Mouse (Mus musculus): ENCODE measurements around the gene Tssk6. TPM values are rescaled to one million over a fixed set of nuclear protein-coding genes. Genes with fewer than 3 reads are reported as not detected.

Gene Tssk6
- polyA plus RNA-seq, 1 experiment from 2014 or later: 3.8 TPM

- 89% methylated on average over 2 of the region's 2 CpGs for WGBS
- H3K9ac ChIP-seq (ENCODE audit: low read depth, low read length): 0 out of 2 replicates have a peak overlapping the region, but pooled peaks have one; percentile 27
- H3K4me2 ChIP-seq (ENCODE audit: low read length): no peak overlapping the region
- 0 out of 2 replicates have a peak, but pooled peaks cover 3% of the 10 kb centered on the region for H3K36me3 ChIP-seq (ENCODE audit: insufficient read depth, low read length)
- no peak for TF ChIP-seq CTCF (IDR thresholded peaks at IDR 0.05; ENCODE audit: low read depth)
- H3K27ac ChIP-seq: no peak overlapping the region
- ATAC-seq (replicated peaks; ENCODE audit: low FRiP score, low read depth) (no peak), DNase-seq (ENCODE audit: low spot score) (no peak)
- peaks cover 5% of the 10 kb centered on the region; the same call in 1 of the 2 replicates for H3K4me1 ChIP-seq (replicated peaks; ENCODE audit: insufficient read depth, low read length)
- H3K27me3 ChIP-seq (ENCODE audit: insufficient read depth, low read length): no peaks in the 10 kb centered on the region
- H3K4me3 ChIP-seq (replicated peaks; ENCODE audit: low read depth, low read length): no peak overlapping the region
- H3K9me3 ChIP-seq (replicated peaks; ENCODE audit: low read length): no peaks in the 10 kb centered on the region
These were observed 2.1 kb upstream of the Tssk6 start for GRCm38 (mm10) chr8:69899876-69900275.

- 19% methylated on average over 12 of the region's 12 CpGs for WGBS
- H3K9me3 ChIP-seq (replicated peaks; ENCODE audit: low read length): no peaks in the 10 kb centered on the region
- peak overlapping the region; percentile 84 for H3K4me2 ChIP-seq (ENCODE audit: low read length)
- H3K9ac ChIP-seq (ENCODE audit: low read depth, low read length): peak overlapping the region; percentile 68
- DNase-seq (ENCODE audit: low spot score) (no peak), ATAC-seq (replicated peaks; ENCODE audit: low FRiP score, low read depth) (no peak)
- H3K4me1 ChIP-seq (replicated peaks; ENCODE audit: insufficient read depth, low read length): peaks cover 5% of the 10 kb centered on the region; the same call in 1 of the 2 replicates
- H3K4me3 ChIP-seq (replicated peaks; ENCODE audit: low read depth, low read length): peak overlapping the region; percentile 55
- H3K27ac ChIP-seq: peak overlapping the region; percentile 85
- no peaks in the 10 kb centered on the region for H3K27me3 ChIP-seq (ENCODE audit: insufficient read depth, low read length)
- H3K36me3 ChIP-seq (ENCODE audit: insufficient read depth, low read length): 0 out of 2 replicates have a peak, but pooled peaks cover 3% of the 10 kb centered on the region
- TF ChIP-seq CTCF (IDR thresholded peaks at IDR 0.05; ENCODE audit: low read depth): no peak
These were observed 1.0 kb upstream of the Tssk6 start for GRCm38 (mm10) chr8:69900895-69901451.

- Histone ChIP-seq H3K4me1 (replicated peaks; ENCODE audit: insufficient read depth, low read length) (peaks cover 5% of the 10 kb centered on the region; the same call in 1 of the 2 replicates), H3K27ac (peak overlapping the region; percentile 85)
These were observed 361 bp upstream of the Tssk6 start for GRCm38 (mm10) chr8:69901484-69902162.

GRCm38 (mm10) chr8:69903063-69903542, 1.1 kb downstream of the Tssk6 start:
- Histone ChIP-seq H3K4me1 (replicated peaks; ENCODE audit: insufficient read depth, low read length) (peaks cover 5% of the 10 kb centered on the region; the same call in 1 of the 2 replicates), H3K4me2 (ENCODE audit: low read length) (peak overlapping the region; percentile 84), H3K36me3 (ENCODE audit: insufficient read depth, low read length) (peaks cover 6% of the 10 kb centered on the region; the same call in 1 of the 2 replicates), H3K4me3 (replicated peaks; ENCODE audit: low read depth, low read length) (peak overlapping the region; percentile 55), H3K9me3 (replicated peaks; ENCODE audit: low read length) (no peaks in the 10 kb centered on the region), H3K9ac (ENCODE audit: low read depth, low read length) (peak overlapping the region; percentile 66), H3K27me3 (ENCODE audit: insufficient read depth, low read length) (no peaks in the 10 kb centered on the region), H3K27ac (peak overlapping the region; percentile 85)
- DNase-seq (ENCODE audit: low spot score) (peak; percentile 100), ATAC-seq (replicated peaks; ENCODE audit: low FRiP score, low read depth) (peak; percentile 77)
- WGBS: 0% methylated on average over 42 of the region's 45 CpGs
- TF ChIP-seq CTCF (IDR thresholded peaks at IDR 0.05; ENCODE audit: low read depth): no peak

More at GRCm38 (mm10) chr8:69901484-69902162, 361 bp upstream of the Tssk6 start:
- DNase-seq (ENCODE audit: low spot score): peak; percentile 96
- H3K27me3 ChIP-seq (ENCODE audit: insufficient read depth, low read length): no peaks in the 10 kb centered on the region
- peak overlapping the region; percentile 68 for H3K9ac ChIP-seq (ENCODE audit: low read depth, low read length)
- H3K36me3 ChIP-seq (ENCODE audit: insufficient read depth, low read length): 0 out of 2 replicates have a peak, but pooled peaks cover 3% of the 10 kb centered on the region
- peak overlapping the region; percentile 55 for H3K4me3 ChIP-seq (replicated peaks; ENCODE audit: low read depth, low read length)
- WGBS: under 1% methylated on average over 41 of the region's 41 CpGs
- TF ChIP-seq CTCF (IDR thresholded peaks at IDR 0.05; ENCODE audit: low read depth): peak; percentile 64
- H3K9me3 ChIP-seq (replicated peaks; ENCODE audit: low read length): no peaks in the 10 kb centered on the region
- ATAC-seq (replicated peaks; ENCODE audit: low FRiP score, low read depth): peak; percentile 68
- H3K4me2 ChIP-seq (ENCODE audit: low read length): peak overlapping the region; percentile 84

- no peak for ATAC-seq (replicated peaks; ENCODE audit: low FRiP score, low read depth)
- H3K4me1 ChIP-seq (replicated peaks; ENCODE audit: insufficient read depth, low read length): peaks cover 5% of the 10 kb centered on the region; the same call in 1 of the 2 replicates
- H3K27me3 ChIP-seq (ENCODE audit: insufficient read depth, low read length): no peaks in the 10 kb centered on the region
- peaks cover 13% of the 10 kb centered on the region; the same call in 1 of the 2 replicates for H3K36me3 ChIP-seq (ENCODE audit: insufficient read depth, low read length)
- no peak overlapping the region for H3K4me2 ChIP-seq (ENCODE audit: low read length)
- no peak overlapping the region for H3K27ac ChIP-seq
- no peak overlapping the region for H3K4me3 ChIP-seq (replicated peaks; ENCODE audit: low read depth, low read length)
- no peaks in the 10 kb centered on the region for H3K9me3 ChIP-seq (replicated peaks; ENCODE audit: low read length)
- 76% methylated on average over 8 of the region's 8 CpGs for WGBS
- TF ChIP-seq CTCF (IDR thresholded peaks at IDR 0.05; ENCODE audit: low read depth): no peak
- no peak overlapping the region for H3K9ac ChIP-seq (ENCODE audit: low read depth, low read length)
- DNase-seq (ENCODE audit: low spot score): no peak
These were observed 2.1 kb downstream of the Tssk6 start for GRCm38 (mm10) chr8:69904096-69904495.

- ATAC-seq (replicated peaks; ENCODE audit: low FRiP score, low read depth): no peak
- no peak overlapping the region for H3K9ac ChIP-seq (ENCODE audit: low read depth, low read length)
- no peaks in the 10 kb centered on the region for H3K9me3 ChIP-seq (replicated peaks; ENCODE audit: low read length)
- TF ChIP-seq CTCF (IDR thresholded peaks at IDR 0.05; ENCODE audit: low read depth): no peak
- H3K4me2 ChIP-seq (ENCODE audit: low read length): no peak overlapping the region
- H3K27me3 ChIP-seq (ENCODE audit: insufficient read depth, low read length): no peaks in the 10 kb centered on the region
- H3K36me3 ChIP-seq (ENCODE audit: insufficient read depth, low read length): peaks cover 33% of the 10 kb centered on the region
- WGBS: 86% methylated on average over 2 of the region's 2 CpGs
- no peak overlapping the region for H3K4me3 ChIP-seq (replicated peaks; ENCODE audit: low read depth, low read length)
- H3K27ac ChIP-seq: no peak overlapping the region
- no peak for DNase-seq (ENCODE audit: low spot score)
- peaks cover 5% of the 10 kb centered on the region; the same call in 1 of the 2 replicates for H3K4me1 ChIP-seq (replicated peaks; ENCODE audit: insufficient read depth, low read length)
These were observed 4.3 kb downstream of the Tssk6 start for GRCm38 (mm10) chr8:69906260-69906659.

Measured in kidney, postnatal 0 days (tissue).